Mouse (Mus musculus) ES-E14 (cell line): Measurements from ENCODE around the gene Hist1h2bh. TPM values are rescaled to one million over a fixed set of nuclear protein-coding genes. Genes with fewer than 3 reads are reported as not detected.

Experiments used
- DNase-seq: peaks from one replicate; pipeline ENCODE4 v3.0.0-alpha.2; 2013; ENCODE audit warnings: low read depth, low spot score
- H3K27ac ChIP-seq: 2 replicates; pipeline ENCODE4 v1.5.1; 2012; ENCODE audit warnings: low read depth, mild to moderate bottlenecking, low read length, moderate library complexity, mixed read lengths; ENCODE audit not compliant: poor library complexity, insufficient read depth, severe bottlenecking
- H3K36me3 ChIP-seq: 2 replicates; pipeline ENCODE4 v1.6.1; 2012; ENCODE audit warnings: mild to moderate bottlenecking, low read length, moderate library complexity, mixed read lengths; ENCODE audit not compliant: control insufficient read depth, poor library complexity, insufficient read depth, severe bottlenecking
- H3K4me1 ChIP-seq, 2 experiments: fragments of 150-350 bp in 1 of 2; sonication (generic) in 1 of 2; 2 replicates each; pipeline ENCODE4 v1.6.1; 2012; ENCODE audit warnings: low read length in 2 of 2, mild to moderate bottlenecking in 1 of 2, mixed read lengths in 1 of 2; ENCODE audit not compliant: control insufficient read depth in 2 of 2, insufficient read depth in 2 of 2, poor library complexity in 1 of 2
- H3K4me3 ChIP-seq, 2 experiments: fragments of 150-350 bp in 1 of 2; sonication (generic) in 1 of 2; 2 replicates each; pipeline ENCODE4 v1.5.1; 2012; ENCODE audit warnings: low read length in 2 of 2, low read depth in 1 of 2, mild to moderate bottlenecking in 1 of 2, mixed read lengths in 1 of 2; ENCODE audit not compliant: insufficient read depth in 1 of 2, poor library complexity in 1 of 2, severe bottlenecking in 1 of 2
- H3K9ac ChIP-seq: 2 replicates; pipeline ENCODE4 v1.6.1; 2012; ENCODE audit warnings: low read depth, mild to moderate bottlenecking, low read length, mixed read lengths; ENCODE audit not compliant: poor library complexity, insufficient read depth, severe bottlenecking
- H3K9me3 ChIP-seq: fragments of 150-350 bp; sonication (generic); 2 replicates; pipeline ENCODE4 v1.6.1; 2012; ENCODE audit warnings: low read depth, mild to moderate bottlenecking, low read length; ENCODE audit not compliant: control insufficient read depth, insufficient read depth
- CHD2 ChIP-seq: IDR thresholded peaks from 2 replicates; pipeline ENCODE4 v1.6.1; 2014; ENCODE audit warnings: mild to moderate bottlenecking, low read depth, low read length, inconsistent platforms
- HCFC1 ChIP-seq: IDR thresholded peaks from 2 replicates; pipeline ENCODE4 v1.6.1; 2012; ENCODE audit warnings: low read length, inconsistent platforms, borderline replicate concordance; ENCODE audit not compliant: insufficient read depth
- MAFK ChIP-seq: IDR thresholded peaks from 2 replicates; pipeline ENCODE4 v1.6.1; 2014; ENCODE audit warnings: mild to moderate bottlenecking, low read depth, low read length, inconsistent platforms; ENCODE audit not compliant: insufficient read depth
- ZC3H11A ChIP-seq: IDR thresholded peaks from 2 replicates; pipeline ENCODE4 v1.6.1; 2012; ENCODE audit warnings: low read depth, mild to moderate bottlenecking, inconsistent platforms, low read length, borderline replicate concordance
- ZNF384 ChIP-seq: IDR thresholded peaks from 2 replicates; pipeline ENCODE4 v1.6.1; 2012; ENCODE audit warnings: low read depth, low read length, inconsistent platforms
- in situ Hi-C, 2 experiments: fragments of 600-800 bp; cut with MboI; formaldehyde crosslinking; loops; one replicate each; pipeline ENCODE4 v1.15.1; 2025; ENCODE audit warnings: low sequenced_read_pairs in 2 of 2, inconsistent platforms in 1 of 2; ENCODE audit not compliant: unreplicated experiment in 2 of 2
- total RNA-seq: library from RNA; depleted of rRNA; stranded (reverse); fragments of 300-350 nt; gene quantifications from 2 replicates; pipeline ENCODE4 v1.2.3, GENCODE M21; 2012

The Hist1h2bh gene
- total RNA-seq, 1 experiment: 146 TPM

- in situ Hi-C loops: loop anchor here (10.0 to 25.0 kb wide), 3 partner anchors 189 to 1819 kb away; partner anchors contain the start of genes Hist1h4j (in 2 of the 2), Hist1h2ag (in 1 of the 2), Hist1h2ah (in 1 of the 2) and Hist1h2bb (in 1 of the 2)
- Histone ChIP-seq H3K27ac (peak overlapping the region; percentile 90), H3K4me3 (peak overlapping the region; percentile 52 to 56), H3K9ac (peak overlapping the region; percentile 74), H3K4me1 (0 out of 4 replicates have a peak, but pooled peaks cover 0 to 2% of the 10 kb centered on the region in 2 experiments), H3K36me3 (no peaks in the 10 kb centered on the region), H3K9me3 (no peaks in the 10 kb centered on the region)
- no peak for TF ChIP-seq MAFK
- TF ChIP-seq CHD2: peak; percentile 82
- no peak for TF ChIP-seq ZC3H11A
- no peak for TF ChIP-seq HCFC1
- TF ChIP-seq ZNF384: peak; percentile 65; the same call in 1 of the 2 replicates
- peak; percentile 81 for DNase-seq
These were observed 12.7 kb upstream of the Hist1h2bh start for GRCm38 (mm10) chr13:23555839-23556416.

- H3K9me3 ChIP-seq: no peaks in the 10 kb centered on the region
- TF ChIP-seq HCFC1: no peak; the same call in 1 of the 2 replicates
- no peak for TF ChIP-seq MAFK
- TF ChIP-seq CHD2: no peak
- no peak for TF ChIP-seq ZNF384
- no peak for TF ChIP-seq ZC3H11A
- H3K9ac ChIP-seq: peak overlapping the region; percentile 74
- no peaks in the 10 kb centered on the region for H3K36me3 ChIP-seq
- H3K27ac ChIP-seq: peak overlapping the region; percentile 90
- no peak for DNase-seq
- in situ Hi-C loops: loop anchor here (10.0 to 25.0 kb wide), 3 partner anchors 190 to 1818 kb away; partner anchors contain the start of genes Hist1h4j (in 2 of the 2), Hist1h2ag (in 1 of the 2), Hist1h2ah (in 1 of the 2) and Hist1h2bb (in 1 of the 2)
- H3K4me1 ChIP-seq: 0 out of 4 replicates have a peak, but pooled peaks cover 0 to 2% of the 10 kb centered on the region in 2 experiments
- peak overlapping the region; percentile 52 to 54 for H3K4me3 ChIP-seq
These were observed 12.0 kb upstream of the Hist1h2bh start for GRCm38 (mm10) chr13:23554925-23555838.

- H3K4me3 ChIP-seq: peak overlapping the region; percentile 23 to 54; a peak in 3 of 4 replicates
- TF ChIP-seq MAFK: no peak
- no peak for TF ChIP-seq ZNF384
- TF ChIP-seq HCFC1: no peak
- no peak for TF ChIP-seq ZC3H11A
- TF ChIP-seq CHD2: no peak
- no peak for DNase-seq
- 0 out of 4 replicates have a peak, but pooled peaks cover 0 to 2% of the 10 kb centered on the region in 2 experiments for H3K4me1 ChIP-seq
- H3K27ac ChIP-seq: no peak overlapping the region; the same call in 1 of the 2 replicates
- no peaks in the 10 kb centered on the region for H3K36me3 ChIP-seq
- peak overlapping the region; percentile 80; the same call in 1 of the 2 replicates for H3K9ac ChIP-seq
- in situ Hi-C loops: loop anchor here (10.0 to 25.0 kb wide), 3 partner anchors 190 to 1817 kb away; partner anchors contain the start of genes Hist1h4j (in 2 of the 2), Hist1h2ag (in 1 of the 2), Hist1h2ah (in 1 of the 2) and Hist1h2bb (in 1 of the 2)
- no peaks in the 10 kb centered on the region for H3K9me3 ChIP-seq
These were observed 11.2 kb upstream of the Hist1h2bh start for GRCm38 (mm10) chr13:23554393-23554792.

GRCm38 (mm10) chr13:23552962-23553361 lies 9.8 kb upstream of the Hist1h2bh start, which contains the start of gene Hist1h1d:
Hist1h1d (plus strand) TSS chr13:23553262.
- no peak for TF ChIP-seq ZC3H11A
- no peak for TF ChIP-seq ZNF384
- TF ChIP-seq CHD2: no peak
- no peak for TF ChIP-seq HCFC1
- TF ChIP-seq MAFK: no peak
- Histone ChIP-seq H3K9ac (peak within 1 kb of the TSS; percentile 50; the same call in 1 of the 2 replicates), H3K9me3 (no peaks in the 10 kb centered on the region), H3K36me3 (no peaks in the 10 kb centered on the region), H3K4me3 (peak within 1 kb of the TSS in 1 of 2 experiments; percentile 3; a peak in 1 of 4 replicates), H3K4me1 (0 out of 4 replicates have a peak, but pooled peaks cover 0 to 2% of the 10 kb centered on the region in 2 experiments), H3K27ac (peak within 1 kb of the TSS; percentile 63; the same call in 1 of the 2 replicates)
- in situ Hi-C loops: loop anchor here (10.0 to 25.0 kb wide), 3 partner anchors 192 to 1816 kb away; partner anchors contain the start of genes Hist1h4j (in 2 of the 2), Hist1h2ag (in 1 of the 2), Hist1h2ah (in 1 of the 2) and Hist1h2bb (in 1 of the 2)
- no peak for DNase-seq
